Mouse (Mus musculus) small intestine, adult 2 months (tissue): Measurements from ENCODE around the gene Ankar.

Source experiments
- CTCF ChIP-seq: fragments of 200-500 bp; IDR thresholded peaks from 2 replicates; pipeline ENCODE4 v1.5.1; 2012; ENCODE audit warnings: low read depth, mild to moderate bottlenecking, control low read depth, inconsistent platforms, low read length, moderate library complexity, mixed read lengths; ENCODE audit not compliant: insufficient replicate concordance, insufficient read length; ENCODE audit errors: extremely low read depth
- POLR2A ChIP-seq: fragments of 200-500 bp; IDR thresholded peaks from 2 replicates; pipeline ENCODE4 v1.6.1; 2012; ENCODE audit warnings: low read depth, mild to moderate bottlenecking, control low read depth, inconsistent platforms, low read length, moderate library complexity

GRCm38 (mm10) chr1:72596231-72596630 is 104.1 kb downstream of the Ankar start:
- TF ChIP-seq POLR2A (no peak), CTCF (no peak)
